Mouse (Mus musculus) embryonic facial prominence, embryonic 10.5 days (tissue): ENCODE data around the gene Swi5. TPM values are rescaled to one million over a fixed set of nuclear protein-coding genes. Genes with fewer than 3 reads are reported as not detected.
A peak's percentile ranks its signal among the peaks of the same experiment; 100 is the strongest.

Source experiments
- DNase-seq: peaks from one replicate; pipeline ENCODE4 v3.0.0-alpha.2; 2017; ENCODE audit warnings: low spot score
- H3K27ac ChIP-seq: fragments of 300-500 bp; sonication (generic); replicated peaks from 2 replicates; pipeline ENCODE4 v1.5.1; 2016; ENCODE audit warnings: mild to moderate bottlenecking
- H3K27me3 ChIP-seq: fragments of 300-500 bp; sonication (generic); replicated peaks from 2 replicates; pipeline ENCODE4 v1.6.1; 2016; ENCODE audit warnings: low read depth, mild to moderate bottlenecking; ENCODE audit not compliant: poor library complexity, severe bottlenecking
- H3K36me3 ChIP-seq: fragments of 300-500 bp; sonication (generic); replicated peaks from 2 replicates; pipeline ENCODE4 v1.6.1; 2016; ENCODE audit warnings: mild to moderate bottlenecking, moderate library complexity
- H3K4me1 ChIP-seq: fragments of 300-500 bp; sonication (generic); 2 replicates; pipeline ENCODE4 v1.6.1; 2016
- H3K4me3 ChIP-seq: fragments of 300-500 bp; sonication (generic); 2 replicates; pipeline ENCODE4 v1.5.1; 2016; ENCODE audit warnings: mild to moderate bottlenecking, moderate library complexity
- H3K9me3 ChIP-seq: fragments of 300-500 bp; sonication (generic); 2 replicates; pipeline ENCODE4 v1.6.1; 2016; ENCODE audit warnings: mild to moderate bottlenecking
- WGBS: fragments of 180-500 bp; shearing (Covaris S2); methylation state at CpG from one replicate; pipeline ENCODE4 v1.1.7; 2016; 5-methylcytosine and 5-hydroxymethylcytosine counted together
- polyA plus RNA-seq: library from polyadenylated mRNA; unstranded; fragments of >200 nt; fragmentation: Nextera tagmentation; extraction: Ambion mirVana; gene quantifications from 2 replicates; pipeline ENCODE4 v1.2.1, GENCODE M21; 2016

Swi5 gene
- polyA plus RNA-seq, 1 experiment from 2014 or later = 535 TPM

DNA sequence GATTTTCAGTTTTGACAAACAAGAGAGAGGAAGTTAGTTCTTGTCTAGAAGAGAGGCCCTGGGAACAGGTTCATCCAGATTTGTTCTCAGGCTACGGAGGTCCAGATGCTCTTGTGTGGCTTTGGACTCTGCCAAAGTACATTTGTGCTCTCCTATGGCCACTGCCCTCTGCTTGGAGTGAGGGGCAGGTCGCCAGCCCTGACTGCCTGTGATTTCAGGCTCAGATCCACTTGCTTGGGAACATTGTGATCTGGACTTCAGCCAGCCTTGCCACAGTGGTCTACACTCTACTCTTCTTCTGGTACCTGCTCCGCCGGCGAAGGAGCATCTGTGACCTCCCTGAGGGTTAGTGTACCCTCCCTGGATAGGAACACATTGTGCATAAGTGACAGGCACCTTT is 35.2 kb downstream of the Swi5 start:
- no peak overlapping the region for H3K27ac ChIP-seq
- DNase-seq = no peak
- WGBS = 91% methylated on average over 5 of the region's 5 CpGs
- H3K36me3 ChIP-seq = peaks cover 97% of the 10 kb centered on the region
- no peaks in the 10 kb centered on the region for H3K4me1 ChIP-seq
- no peak overlapping the region for H3K4me3 ChIP-seq
- H3K27me3 ChIP-seq = no peaks in the 10 kb centered on the region
- no peaks in the 10 kb centered on the region for H3K9me3 ChIP-seq

DNA sequence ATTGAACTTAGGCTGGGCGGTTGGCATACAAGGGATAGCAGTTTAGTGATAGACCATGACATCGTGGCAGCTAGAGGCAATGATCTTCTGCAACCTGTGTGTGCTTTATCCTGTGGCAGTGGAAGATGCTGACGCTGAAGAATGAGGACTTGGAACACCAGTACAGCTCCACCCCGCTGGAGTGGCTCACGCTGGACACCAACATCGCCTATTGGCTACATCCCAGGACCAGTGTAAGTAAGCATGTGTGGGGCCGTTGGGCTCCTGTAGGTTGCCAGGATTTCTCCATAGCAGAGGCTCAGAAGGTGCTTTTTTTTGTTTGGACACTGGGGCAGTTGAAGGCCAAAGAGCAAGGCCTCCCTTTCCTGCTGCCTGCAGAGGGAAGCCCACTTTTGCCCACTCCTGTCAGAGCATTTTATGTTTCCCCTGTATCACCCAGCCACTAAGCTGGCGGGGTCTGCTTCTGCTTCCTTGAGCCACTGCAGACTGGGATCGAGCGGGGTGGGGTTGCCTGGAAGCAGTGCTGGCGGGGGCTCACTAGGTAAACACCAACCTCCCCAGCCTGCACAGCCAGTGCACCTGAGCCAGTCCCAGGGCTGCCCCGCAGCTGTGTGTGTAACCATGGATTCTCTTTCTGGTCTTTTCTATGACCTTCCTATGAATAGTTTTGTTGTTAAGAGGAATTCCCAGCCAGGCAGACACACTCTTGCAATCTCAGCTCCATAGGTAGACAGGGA is 35.9 kb downstream of the Swi5 start:
- WGBS = 93% methylated on average over 12 of the region's 12 CpGs
- no peaks in the 10 kb centered on the region for H3K9me3 ChIP-seq
- no peak overlapping the region for H3K4me3 ChIP-seq
- DNase-seq = no peak
- no peak overlapping the region for H3K27ac ChIP-seq
- H3K4me1 ChIP-seq = no peaks in the 10 kb centered on the region
- H3K27me3 ChIP-seq = no peaks in the 10 kb centered on the region
- peaks cover 97% of the 10 kb centered on the region for H3K36me3 ChIP-seq

DNA sequence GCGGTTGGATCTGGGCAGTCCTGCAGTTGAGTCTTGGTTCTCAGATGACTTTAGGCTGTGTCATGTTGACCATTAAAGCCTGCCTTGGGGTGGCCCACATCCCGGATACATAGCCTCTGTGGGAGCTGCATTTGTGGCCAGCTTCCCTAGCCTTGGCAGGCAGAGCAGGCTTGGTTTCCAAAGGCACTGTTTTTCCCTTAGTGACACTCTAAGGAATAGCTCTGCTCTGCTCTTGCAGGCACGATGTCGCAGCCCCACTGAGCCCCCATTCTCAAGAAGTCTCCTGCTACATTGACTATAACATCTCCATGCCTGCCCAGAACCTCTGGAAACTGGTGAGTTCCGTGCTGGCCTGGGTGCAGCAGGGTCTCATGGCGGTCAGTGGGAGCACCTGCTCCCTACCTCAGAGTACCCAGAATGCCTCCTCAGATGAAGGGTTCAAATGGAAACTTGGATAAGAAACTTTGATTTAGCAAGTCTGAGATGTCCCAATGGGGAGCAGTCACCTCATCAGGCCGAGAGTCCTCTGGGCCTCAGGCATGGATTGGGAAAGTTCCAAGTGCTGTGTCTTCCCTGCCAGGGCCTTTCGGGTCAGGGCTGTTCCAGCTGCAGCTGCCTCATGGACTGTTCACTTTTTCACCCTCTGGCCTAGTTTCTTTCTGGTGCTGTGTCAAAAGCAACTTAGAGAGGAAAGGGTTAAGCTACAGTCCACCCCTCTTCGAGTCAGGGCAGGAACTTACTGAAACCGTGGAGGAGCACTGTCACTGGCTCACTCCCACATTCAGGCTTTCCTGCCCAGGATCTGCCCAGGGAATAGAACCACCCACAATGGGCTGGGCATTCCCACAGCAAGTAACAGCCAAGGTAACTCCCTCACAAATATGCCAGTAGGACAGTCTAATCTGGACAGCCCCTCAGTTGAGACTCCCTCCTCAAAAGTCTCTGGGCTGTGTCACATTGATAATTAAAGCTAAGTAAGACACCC is 39.2 kb downstream of the Swi5 start:
- WGBS = 81% methylated on average over 10 of the region's 10 CpGs
- Histone ChIP-seq H3K36me3 (peaks cover 100% of the 10 kb centered on the region), H3K4me3 (no peak overlapping the region), H3K27ac (no peak overlapping the region), H3K27me3 (no peaks in the 10 kb centered on the region), H3K9me3 (no peaks in the 10 kb centered on the region), H3K4me1 (no peaks in the 10 kb centered on the region)
- no peak for DNase-seq

DNA sequence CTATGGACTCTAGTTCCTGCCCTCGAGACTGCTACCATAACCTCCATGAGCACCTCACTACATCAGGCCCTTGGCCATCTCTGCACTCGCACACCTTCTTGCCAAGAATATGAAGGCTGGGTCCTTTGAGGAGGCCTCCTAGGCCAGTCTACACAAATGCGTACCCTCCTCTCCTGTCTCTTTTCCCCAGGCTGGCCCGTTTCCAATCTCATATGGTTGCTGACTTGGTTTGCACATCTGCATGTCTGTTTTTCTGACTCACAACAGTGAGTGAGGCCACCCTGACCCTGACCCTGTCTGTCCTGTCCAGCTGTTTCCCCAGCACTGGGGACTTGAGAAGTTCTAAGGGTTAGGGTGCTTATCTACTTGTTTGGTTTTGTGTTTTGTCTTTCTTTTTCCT is 41.1 kb downstream of the Swi5 start:
- no peak overlapping the region for H3K4me3 ChIP-seq
- WGBS = 87% methylated on average over 4 of the region's 4 CpGs
- no peaks in the 10 kb centered on the region for H3K4me1 ChIP-seq
- H3K9me3 ChIP-seq = no peaks in the 10 kb centered on the region
- no peak for DNase-seq
- no peak overlapping the region for H3K27ac ChIP-seq
- H3K27me3 ChIP-seq = no peaks in the 10 kb centered on the region
- peaks cover 96% of the 10 kb centered on the region for H3K36me3 ChIP-seq

DNA sequence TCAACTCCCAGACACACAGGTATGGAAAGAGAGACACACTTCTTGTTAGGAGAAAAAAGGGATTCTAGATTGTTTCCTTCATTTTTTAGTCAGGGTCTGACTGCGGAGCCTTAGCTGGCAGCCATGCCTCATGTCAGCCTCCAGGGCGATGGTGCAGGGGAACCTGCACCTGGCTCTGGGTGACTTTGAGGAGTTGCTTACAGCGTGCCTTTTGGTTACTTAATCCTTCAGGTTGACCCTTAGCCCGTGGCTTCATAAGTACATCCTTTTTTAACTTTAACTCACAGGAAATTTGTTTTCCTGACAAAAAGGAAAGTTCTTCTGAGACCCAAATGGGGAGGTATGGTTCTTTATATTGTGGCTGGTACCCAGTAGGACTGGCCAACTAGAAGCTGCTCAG is 44.9 kb downstream of the Swi5 start:
- Histone ChIP-seq H3K36me3 (peaks cover 87% of the 10 kb centered on the region), H3K4me1 (no peaks in the 10 kb centered on the region; the same call in 1 of the 2 replicates), H3K27me3 (no peaks in the 10 kb centered on the region), H3K4me3 (no peak overlapping the region), H3K27ac (no peak overlapping the region), H3K9me3 (no peaks in the 10 kb centered on the region)
- DNase-seq = no peak
- WGBS = 88% methylated on average over 4 of the region's 4 CpGs

DNA sequence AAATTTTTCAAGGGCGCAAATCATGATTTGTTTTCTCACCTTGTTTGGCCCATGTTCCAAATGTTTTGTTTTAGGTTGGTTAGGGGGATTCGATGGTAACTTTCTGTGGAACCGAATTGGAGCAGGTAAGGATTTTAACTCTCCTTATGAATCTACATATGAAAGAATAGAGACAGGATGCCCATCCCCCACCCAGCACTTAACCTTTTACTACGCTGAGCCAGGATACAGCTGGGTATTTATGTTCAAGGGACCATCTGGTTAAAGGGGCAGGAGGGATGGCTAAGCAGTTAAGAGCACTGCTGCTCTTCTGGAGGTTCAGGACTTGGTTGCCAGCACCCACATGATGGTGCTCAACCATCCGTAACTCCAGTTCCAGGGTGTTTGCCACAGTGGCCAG is 47.3 kb downstream of the Swi5 start:
- H3K4me3 ChIP-seq = no peak overlapping the region
- 86% methylated on average over 5 of the region's 5 CpGs for WGBS

GRCm38 (mm10) chr2:32238708-32239435 is 49.0 kb downstream of the Swi5 start:
- Histone ChIP-seq H3K27me3 (no peaks in the 10 kb centered on the region), H3K4me3 (no peak overlapping the region), H3K36me3 (peaks cover 57% of the 10 kb centered on the region), H3K27ac (no peak overlapping the region), H3K4me1 (peaks cover 26% of the 10 kb centered on the region), H3K9me3 (no peaks in the 10 kb centered on the region)
- no peak for DNase-seq
- 92% methylated on average over 9 of the region's 9 CpGs for WGBS

More for the DNA sequence above, 47.3 kb downstream of the Swi5 start:
- H3K36me3 ChIP-seq = peaks cover 63% of the 10 kb centered on the region
- DNase-seq = no peak
- H3K9me3 ChIP-seq = no peaks in the 10 kb centered on the region
- peaks cover 13% of the 10 kb centered on the region for H3K4me1 ChIP-seq
- no peak overlapping the region for H3K27ac ChIP-seq
- no peaks in the 10 kb centered on the region for H3K27me3 ChIP-seq

DNA sequence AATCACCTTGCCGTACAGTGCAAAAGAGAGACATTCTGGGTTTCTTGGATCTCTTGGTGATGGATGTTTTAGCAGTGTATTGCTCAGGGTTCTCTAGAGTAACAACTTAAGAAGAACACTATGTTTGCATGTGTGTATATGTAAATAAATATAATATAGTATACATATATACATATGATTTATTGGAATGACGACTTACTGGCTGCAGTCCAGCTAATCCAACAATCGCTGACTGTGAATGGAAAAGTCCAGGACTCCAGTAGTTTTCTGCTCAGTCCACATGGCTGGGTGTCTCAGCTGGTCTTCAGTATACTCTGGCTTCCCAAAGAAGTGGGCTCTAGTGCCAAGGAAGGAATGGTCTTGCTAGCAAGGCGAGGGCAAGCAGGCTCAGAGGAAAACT is 50.3 kb downstream of the Swi5 start:
- H3K27ac ChIP-seq = peak overlapping the region; percentile 89; the same call in 1 of the 2 replicates
- no peaks in the 10 kb centered on the region for H3K27me3 ChIP-seq
- no peak for DNase-seq
- 49% methylated on average over 4 of the region's 4 CpGs for WGBS
- no peaks in the 10 kb centered on the region for H3K9me3 ChIP-seq
- H3K4me3 ChIP-seq = peak overlapping the region; percentile 79
- peaks cover 26% of the 10 kb centered on the region for H3K4me1 ChIP-seq
- H3K36me3 ChIP-seq = peaks cover 57% of the 10 kb centered on the region

DNA sequence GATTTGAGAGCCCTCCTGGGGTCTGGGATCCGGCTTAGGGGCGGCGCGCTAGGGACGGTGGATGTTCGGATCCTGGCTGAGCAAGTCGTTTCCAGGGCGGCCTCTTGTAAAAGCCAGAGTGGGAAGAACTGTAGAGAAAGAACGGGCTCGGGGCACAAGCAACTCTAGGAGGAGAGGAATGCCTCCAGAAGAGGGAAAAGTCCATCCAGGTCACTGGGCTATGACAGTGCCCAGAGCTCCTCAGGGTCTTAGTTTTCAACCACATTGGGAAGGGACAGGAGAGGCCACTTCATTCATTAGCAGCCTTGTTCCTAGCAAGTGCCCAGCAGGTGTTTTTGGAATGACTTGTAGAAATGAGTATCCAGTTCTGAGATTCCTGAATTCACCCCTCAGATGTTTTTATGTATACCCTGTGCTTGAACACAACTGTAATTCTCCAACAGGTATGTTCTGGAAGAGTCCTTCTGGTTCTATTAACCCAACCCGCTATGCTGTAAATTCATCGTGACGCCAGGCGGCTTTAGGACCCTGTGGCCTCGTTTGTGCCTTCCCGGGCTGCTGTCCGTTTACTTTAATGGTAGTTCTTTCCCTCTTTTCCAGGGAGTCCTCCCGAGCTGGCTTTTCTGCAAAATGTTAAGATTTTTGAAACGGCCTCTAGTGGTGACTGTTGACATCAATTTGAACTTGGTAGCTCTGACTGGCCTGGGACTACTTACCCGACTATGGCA is 51.0 kb downstream of the Swi5 start:
- H3K9me3 ChIP-seq = no peaks in the 10 kb centered on the region
- peak overlapping the region; percentile 89 for H3K27ac ChIP-seq
- no peaks in the 10 kb centered on the region for H3K27me3 ChIP-seq
- under 1% methylated on average over 20 of the region's 20 CpGs for WGBS
- DNase-seq = peak; percentile 71
- peaks cover 61% of the 10 kb centered on the region for H3K36me3 ChIP-seq
- H3K4me1 ChIP-seq = peaks cover 26% of the 10 kb centered on the region
- H3K4me3 ChIP-seq = peak overlapping the region; percentile 79

GRCm38 (mm10) chr2:32235886-32236759 is 51.8 kb downstream of the Swi5 start, which contains the start of gene Pomt1:
TSS of gene Pomt1 (plus strand) at chr2:32236590.
- H3K27me3 ChIP-seq = no peaks in the 10 kb centered on the region
- H3K36me3 ChIP-seq = peaks cover 61% of the 10 kb centered on the region
- peak within 1 kb of the TSS; percentile 89 for H3K27ac ChIP-seq
- WGBS = under 1% methylated on average over 54 of the region's 54 CpGs
- H3K4me1 ChIP-seq = peaks cover 26% of the 10 kb centered on the region
- H3K9me3 ChIP-seq = no peaks in the 10 kb centered on the region
- H3K4me3 ChIP-seq = peak within 1 kb of the TSS; percentile 79
- peak; percentile 94 for DNase-seq

GRCm38 (mm10) chr2:32235433-32235832 is 52.4 kb downstream of the Swi5 start:
- DNase-seq = no peak
- Histone ChIP-seq H3K9me3 (no peaks in the 10 kb centered on the region), H3K4me3 (peak overlapping the region; percentile 79), H3K36me3 (peaks cover 61% of the 10 kb centered on the region), H3K27me3 (no peaks in the 10 kb centered on the region), H3K4me1 (peaks cover 26% of the 10 kb centered on the region), H3K27ac (peak overlapping the region; percentile 89)
- 37% methylated on average over 7 of the region's 7 CpGs for WGBS
